Mouse (Mus musculus) limb, embryonic 15.5 days (tissue): ENCODE measurements around the gene Tns1. TPM values are rescaled to one million over a fixed set of nuclear protein-coding genes. Genes with fewer than 3 reads are reported as not detected.

ENCODE experiments used
- ATAC-seq: fragments of 200-750 bp; cut with Nextera tagmentation; 2 replicates; pipeline ENCODE4 v1.8.0; 2017; ENCODE audit warnings: low read depth, moderate TSS enrichment; ENCODE audit not compliant: insufficient number of reproducible peaks, low FRiP score, low TSS enrichment
- H3K27ac ChIP-seq: fragments of 300-500 bp; sonication (generic); 2 replicates; pipeline ENCODE4 v1.5.1; 2015; ENCODE audit warnings: moderate library complexity, mild to moderate bottlenecking, inconsistent platforms
- H3K27me3 ChIP-seq: fragments of 300-500 bp; sonication (generic); 2 replicates; pipeline ENCODE4 v1.6.1; 2015; ENCODE audit warnings: inconsistent platforms
- H3K36me3 ChIP-seq: fragments of 300-500 bp; sonication (generic); 2 replicates; pipeline ENCODE4 v1.6.1; 2015; ENCODE audit warnings: inconsistent platforms
- H3K4me1 ChIP-seq: fragments of 300-500 bp; sonication (generic); 2 replicates; pipeline ENCODE4 v1.6.1; 2015; ENCODE audit warnings: inconsistent platforms
- H3K4me2 ChIP-seq: fragments of 300-500 bp; sonication (generic); 2 replicates; pipeline ENCODE4 v1.6.1; 2015; ENCODE audit warnings: mild to moderate bottlenecking, inconsistent platforms
- H3K4me3 ChIP-seq: fragments of 300-500 bp; sonication (generic); 2 replicates; pipeline ENCODE4 v1.5.1; 2015; ENCODE audit warnings: mild to moderate bottlenecking, inconsistent platforms
- H3K9ac ChIP-seq: fragments of 300-500 bp; sonication (generic); 2 replicates; pipeline ENCODE4 v1.6.1; 2015; ENCODE audit warnings: inconsistent platforms
- H3K9me3 ChIP-seq: fragments of 300-500 bp; sonication (generic); 2 replicates; pipeline ENCODE4 v1.6.1; 2016; ENCODE audit warnings: inconsistent platforms
- WGBS: fragments of 180-500 bp; shearing (Covaris S2); methylation state at CpG from one replicate; pipeline ENCODE4 v1.1.7; 2015; 5-methylcytosine and 5-hydroxymethylcytosine counted together
- polyA plus RNA-seq: library from polyadenylated mRNA; unstranded; fragments of >200 nt; fragmentation: Nextera tagmentation; extraction: Ambion mirVana; gene quantifications from 2 replicates; pipeline ENCODE4 v1.2.1, GENCODE M21; 2015

The Tns1 gene
- polyA plus RNA-seq, 1 experiment from 2014 or later = 59.9 TPM

DNA sequence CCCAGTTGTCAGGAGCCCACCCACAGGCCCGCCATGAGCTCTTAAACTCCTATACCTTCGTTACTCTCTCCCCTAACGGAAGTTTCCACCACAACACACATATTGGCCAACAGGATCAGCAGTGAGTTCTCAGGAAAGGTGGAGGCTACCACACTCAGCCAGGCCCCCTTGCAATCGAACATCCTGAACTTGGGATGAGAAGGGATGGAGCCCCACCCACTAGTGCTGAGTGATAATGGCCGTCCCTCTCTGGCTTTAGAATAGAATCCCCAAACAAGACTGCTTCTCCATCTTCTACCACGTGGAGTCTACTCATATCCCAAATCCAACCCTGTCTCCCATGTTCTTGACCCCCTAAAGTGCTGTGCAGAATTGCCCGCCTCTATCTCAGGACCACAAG is 131.0 kb downstream of the Tns1 start:
- H3K27ac ChIP-seq = no peak overlapping the region
- H3K9me3 ChIP-seq = no peaks in the 10 kb centered on the region
- peaks cover 32% of the 10 kb centered on the region for H3K4me1 ChIP-seq
- H3K27me3 ChIP-seq = no peaks in the 10 kb centered on the region
- 78% methylated on average over 7 of the region's 7 CpGs for WGBS
- peaks cover 75% of the 10 kb centered on the region for H3K36me3 ChIP-seq
- no peak overlapping the region for H3K4me3 ChIP-seq
- ATAC-seq = no peak
- no peak overlapping the region for H3K9ac ChIP-seq
- H3K4me2 ChIP-seq = no peak overlapping the region

- Histone ChIP-seq H3K4me3 (no peak overlapping the region), H3K4me2 (no peak overlapping the region), H3K36me3 (peaks cover 77% of the 10 kb centered on the region), H3K27me3 (no peaks in the 10 kb centered on the region), H3K27ac (no peak overlapping the region), H3K9ac (no peak overlapping the region), H3K9me3 (no peaks in the 10 kb centered on the region), H3K4me1 (peaks cover 28% of the 10 kb centered on the region)
- no peak for ATAC-seq
- 56% methylated on average over 5 of the region's 5 CpGs for WGBS
Observed at GRCm38 (mm10) chr1:73992201-73992938, 131.9 kb downstream of the Tns1 start.

DNA sequence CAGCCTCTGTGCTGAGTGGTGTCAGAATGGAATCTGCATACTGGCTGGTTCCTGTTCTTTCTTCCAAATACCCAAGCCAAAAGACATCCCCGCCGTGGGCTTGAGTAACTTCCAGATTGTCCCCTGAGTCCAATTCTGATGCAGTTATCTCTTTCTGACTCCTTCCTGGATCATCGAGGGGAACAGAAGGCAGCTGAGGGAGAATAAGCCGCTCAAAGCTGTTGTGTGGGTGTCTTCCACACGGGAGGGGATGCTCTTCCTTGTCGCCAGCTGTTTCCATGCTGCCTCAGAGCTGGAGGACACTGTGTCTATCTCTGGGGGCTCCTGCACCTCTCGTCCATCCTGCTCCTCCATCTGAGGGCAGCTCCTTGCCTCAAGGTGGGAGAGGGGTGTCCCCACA is 133.0 kb downstream of the Tns1 start:
- no peak overlapping the region for H3K4me2 ChIP-seq
- H3K36me3 ChIP-seq = peaks cover 66% of the 10 kb centered on the region
- peaks cover 24% of the 10 kb centered on the region for H3K4me1 ChIP-seq
- H3K4me3 ChIP-seq = no peak overlapping the region
- H3K27ac ChIP-seq = no peak overlapping the region
- ATAC-seq = no peak
- no peaks in the 10 kb centered on the region for H3K9me3 ChIP-seq
- 78% methylated on average over 7 of the region's 7 CpGs for WGBS
- H3K27me3 ChIP-seq = no peaks in the 10 kb centered on the region
- no peak overlapping the region for H3K9ac ChIP-seq

DNA sequence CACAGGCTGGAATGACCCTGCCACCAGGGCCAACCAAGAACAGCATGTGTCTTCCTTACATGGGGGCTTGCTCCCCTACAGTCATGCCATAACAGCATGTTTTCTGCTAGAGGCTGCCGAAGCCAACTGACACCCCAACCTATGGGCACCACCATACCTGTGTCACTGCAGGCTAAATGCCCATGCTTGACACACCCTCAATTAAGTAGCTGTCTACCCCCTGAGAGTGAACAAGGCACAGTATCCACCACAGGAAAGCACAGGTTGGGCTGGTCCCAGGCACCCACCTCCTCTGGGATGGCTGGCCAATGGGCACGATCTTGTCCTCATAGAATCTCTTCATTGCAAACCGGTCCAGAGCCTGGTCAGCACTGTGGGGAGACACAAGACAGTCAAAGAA is 134.2 kb downstream of the Tns1 start:
- Histone ChIP-seq H3K4me1 (peaks cover 14% of the 10 kb centered on the region), H3K4me2 (no peak overlapping the region), H3K27me3 (no peaks in the 10 kb centered on the region), H3K9me3 (no peaks in the 10 kb centered on the region), H3K9ac (no peak overlapping the region), H3K4me3 (no peak overlapping the region), H3K36me3 (peaks cover 65% of the 10 kb centered on the region), H3K27ac (no peak overlapping the region)
- 89% methylated on average over 3 of the region's 3 CpGs for WGBS
- no peak for ATAC-seq

DNA sequence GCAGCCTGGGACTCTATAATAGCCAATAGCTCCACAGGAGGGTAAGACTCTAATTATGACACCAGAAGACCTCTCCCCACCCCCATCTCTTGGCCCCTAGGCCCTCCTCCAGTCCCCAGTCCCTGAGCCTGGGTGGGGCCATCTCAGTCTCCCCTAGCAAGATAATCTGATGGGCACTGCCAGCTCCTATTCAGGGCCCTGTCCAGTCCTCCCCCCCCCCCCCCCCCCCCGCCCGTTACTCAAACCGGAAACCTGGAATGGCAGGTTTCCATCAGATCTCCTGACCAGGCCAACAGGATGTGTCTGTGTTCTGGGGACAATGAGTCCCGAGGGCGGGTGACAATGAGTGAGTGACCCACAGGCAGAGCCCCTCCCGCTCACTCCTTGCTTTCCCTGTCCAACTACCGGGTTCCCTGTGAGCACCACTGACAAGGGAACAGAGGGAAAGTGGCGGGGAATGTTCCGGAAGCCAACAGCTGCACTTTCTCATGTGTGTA is 136.5 kb downstream of the Tns1 start:
- no peak for ATAC-seq

DNA sequence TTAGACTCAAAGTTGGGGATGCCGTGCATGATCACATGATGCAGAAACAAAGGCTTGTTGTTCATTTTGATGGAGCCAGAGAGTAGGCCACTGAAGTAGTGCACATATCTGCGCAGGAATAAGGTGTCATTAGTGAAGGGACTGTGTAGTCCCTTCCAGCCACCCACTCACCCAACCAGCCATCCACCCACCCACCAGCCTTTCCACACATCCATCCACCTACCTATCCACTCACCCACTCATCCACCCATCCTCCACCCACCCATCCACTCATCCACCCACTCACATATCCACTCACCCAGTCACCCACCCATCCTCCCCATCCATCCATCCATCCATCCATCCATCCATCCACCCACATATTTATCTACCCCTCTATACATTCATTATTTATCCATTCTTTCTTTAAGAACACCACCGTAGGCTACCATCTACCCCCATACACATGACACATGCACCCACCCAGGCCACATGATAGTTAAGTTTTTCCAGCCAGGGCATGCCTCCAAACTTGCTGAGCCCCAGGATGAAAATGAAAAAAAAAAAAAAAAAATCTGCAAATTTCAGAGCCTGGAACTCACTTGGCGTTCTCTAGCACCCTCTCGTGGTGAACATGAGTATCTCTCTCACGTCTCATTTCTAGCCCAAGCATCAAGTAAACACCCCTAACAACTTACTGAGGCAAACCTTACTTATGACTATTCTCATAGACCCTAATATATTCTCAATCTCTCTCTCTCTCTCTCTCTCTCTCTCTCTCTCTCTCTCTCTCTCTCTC is 137.8 kb downstream of the Tns1 start:
- 41% methylated on average over 6 of the region's 6 CpGs for WGBS
- no peak for ATAC-seq
- peaks cover 82% of the 10 kb centered on the region for H3K36me3 ChIP-seq

More for the DNA sequence above, 136.5 kb downstream of the Tns1 start:
- Histone ChIP-seq H3K27ac (peak overlapping the region; percentile 50; the same call in 1 of the 2 replicates), H3K4me1 (0 out of 2 replicates have a peak, but pooled peaks cover 6% of the 10 kb centered on the region), H3K4me2 (no peak overlapping the region), H3K9ac (0 out of 2 replicates have a peak overlapping the region, but pooled peaks have one; percentile 7), H3K36me3 (peaks cover 82% of the 10 kb centered on the region), H3K9me3 (no peaks in the 10 kb centered on the region), H3K4me3 (no peak overlapping the region), H3K27me3 (no peaks in the 10 kb centered on the region)
- 56% methylated on average over 8 of the region's 9 CpGs for WGBS

GRCm38 (mm10) chr1:73985611-73986010 is 138.6 kb downstream of the Tns1 start:
- Histone ChIP-seq H3K4me1 (0 out of 2 replicates have a peak, but pooled peaks cover 3% of the 10 kb centered on the region), H3K27ac (no peak overlapping the region), H3K36me3 (peaks cover 79% of the 10 kb centered on the region), H3K4me2 (no peak overlapping the region), H3K9me3 (no peaks in the 10 kb centered on the region), H3K27me3 (no peaks in the 10 kb centered on the region), H3K9ac (no peak overlapping the region), H3K4me3 (no peak overlapping the region)
- WGBS = 77% methylated on average over 4 of the region's 4 CpGs
- no peak for ATAC-seq

More for the DNA sequence above, 137.8 kb downstream of the Tns1 start:
- no peak overlapping the region for H3K27ac ChIP-seq
- no peaks in the 10 kb centered on the region for H3K9me3 ChIP-seq
- no peak overlapping the region for H3K9ac ChIP-seq
- H3K27me3 ChIP-seq = no peaks in the 10 kb centered on the region
- no peak overlapping the region for H3K4me2 ChIP-seq
- no peak overlapping the region for H3K4me3 ChIP-seq
- H3K4me1 ChIP-seq = 0 out of 2 replicates have a peak, but pooled peaks cover 3% of the 10 kb centered on the region

DNA sequence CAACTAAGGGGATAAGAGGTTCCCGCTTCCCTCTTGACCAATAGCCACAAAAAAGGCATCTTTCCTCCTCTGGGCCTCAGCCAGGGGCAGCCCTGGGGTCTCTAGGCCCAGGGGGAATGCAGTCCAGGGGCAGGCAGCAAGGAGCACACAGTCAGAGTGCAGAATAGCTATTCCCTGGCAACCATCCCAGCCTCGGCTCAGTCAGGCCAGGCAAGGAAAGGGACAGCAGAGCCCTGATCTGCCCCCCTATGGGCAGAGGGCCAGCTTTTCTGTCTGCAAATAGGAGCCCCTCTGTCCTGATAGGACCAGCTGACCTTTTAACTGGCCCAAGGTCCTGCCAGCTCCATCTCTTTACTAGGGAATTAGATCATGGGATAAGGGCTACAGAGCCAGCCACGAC is 145.0 kb downstream of the Tns1 start:
- no peaks in the 10 kb centered on the region for H3K9me3 ChIP-seq
- no peak overlapping the region for H3K4me2 ChIP-seq
- peaks cover 84% of the 10 kb centered on the region for H3K36me3 ChIP-seq
- H3K9ac ChIP-seq = no peak overlapping the region
- peaks cover 10% of the 10 kb centered on the region; the same call in 1 of the 2 replicates for H3K4me1 ChIP-seq
- no peak overlapping the region for H3K27ac ChIP-seq
- H3K27me3 ChIP-seq = no peaks in the 10 kb centered on the region
- no peak for ATAC-seq
- WGBS = 74% methylated on average over 3 of the region's 3 CpGs
- no peak overlapping the region for H3K4me3 ChIP-seq

DNA sequence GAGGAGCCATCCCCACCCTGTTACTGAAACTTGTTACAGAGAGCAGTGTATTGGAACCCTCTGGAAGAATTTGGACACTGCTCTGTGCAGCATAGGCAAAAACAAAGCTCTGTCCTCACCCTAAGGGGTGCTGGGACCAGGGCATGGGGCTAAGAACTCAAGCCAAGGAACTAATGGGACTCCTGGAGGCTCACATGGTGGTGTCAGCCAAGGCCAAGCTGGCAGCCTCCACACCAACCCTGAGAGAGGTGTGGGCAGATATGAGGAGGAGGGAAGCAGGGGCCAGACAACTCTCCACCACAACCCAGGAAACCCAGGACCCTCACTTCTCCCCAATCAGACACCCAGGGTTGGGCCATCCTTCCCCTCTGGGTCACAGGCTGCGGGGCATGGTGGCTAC is 145.7 kb downstream of the Tns1 start:
- Histone ChIP-seq H3K4me3 (no peak overlapping the region), H3K4me1 (peaks cover 10% of the 10 kb centered on the region; the same call in 1 of the 2 replicates), H3K4me2 (no peak overlapping the region), H3K36me3 (peaks cover 84% of the 10 kb centered on the region), H3K9ac (no peak overlapping the region), H3K27ac (no peak overlapping the region), H3K9me3 (no peaks in the 10 kb centered on the region), H3K27me3 (no peaks in the 10 kb centered on the region)
- ATAC-seq = no peak
- 100% methylated on average over 1 of the region's 1 CpGs for WGBS

DNA sequence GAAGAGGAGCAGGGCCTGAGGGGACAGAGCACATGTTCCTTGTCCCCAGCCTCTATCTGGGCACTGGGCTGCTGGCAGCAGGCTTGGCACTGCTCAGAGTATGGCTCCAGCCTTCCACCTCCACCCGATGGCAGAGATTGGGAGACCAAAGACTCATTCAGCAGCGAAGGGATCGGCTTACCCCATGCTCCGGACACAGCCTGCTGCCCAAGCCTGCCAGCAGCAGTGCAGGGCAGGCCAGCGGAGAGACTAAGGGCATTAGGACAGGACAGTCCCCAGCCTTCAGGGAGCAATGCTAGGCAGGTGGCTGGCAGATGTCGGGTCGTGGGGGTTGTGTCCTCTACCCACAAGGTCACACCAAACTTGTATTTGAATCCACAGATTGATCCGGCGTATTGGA is 150.3 kb downstream of the Tns1 start:
- no peaks in the 10 kb centered on the region for H3K27me3 ChIP-seq
- peaks cover 53% of the 10 kb centered on the region for H3K36me3 ChIP-seq
- H3K9ac ChIP-seq = no peak overlapping the region

GRCm38 (mm10) chr1:73972726-73973125 is 151.5 kb downstream of the Tns1 start:
- peaks cover 40% of the 10 kb centered on the region for H3K36me3 ChIP-seq
- H3K9ac ChIP-seq = no peak overlapping the region
- no peaks in the 10 kb centered on the region for H3K27me3 ChIP-seq
- no peak overlapping the region for H3K4me2 ChIP-seq
- no peak overlapping the region for H3K4me3 ChIP-seq
- H3K4me1 ChIP-seq = peaks cover 39% of the 10 kb centered on the region
- WGBS = 54% methylated on average over 5 of the region's 5 CpGs
- no peaks in the 10 kb centered on the region for H3K9me3 ChIP-seq
- no peak overlapping the region for H3K27ac ChIP-seq
- ATAC-seq = no peak

More for the DNA sequence above, 150.3 kb downstream of the Tns1 start:
- Histone ChIP-seq H3K4me3 (no peak overlapping the region), H3K27ac (no peak overlapping the region), H3K9me3 (no peaks in the 10 kb centered on the region), H3K4me1 (peaks cover 33% of the 10 kb centered on the region), H3K4me2 (no peak overlapping the region)
- 67% methylated on average over 9 of the region's 9 CpGs for WGBS
- no peak for ATAC-seq
